Mouse (Mus musculus) cerebellum, adult 2 months (tissue): ENCODE data around the gene Mark2. TPM values are rescaled to one million over a fixed set of nuclear protein-coding genes. Genes with fewer than 3 reads are reported as not detected.

Experiments
- DNase-seq, 2 experiments: peaks; one replicate each; pipeline ENCODE4 v3.0.0; 2021
- H3K27ac ChIP-seq: fragments of 200-500 bp; 2 replicates; pipeline ENCODE4 v1.5.1; 2012; ENCODE audit warnings: low read length, control low read depth, inconsistent platforms; ENCODE audit not compliant: insufficient read depth
- H3K27me3 ChIP-seq: fragments of 200-500 bp; 2 replicates; pipeline ENCODE4 v1.6.1; 2012; ENCODE audit warnings: inconsistent platforms, mild to moderate bottlenecking, low read length, moderate library complexity; ENCODE audit not compliant: control insufficient read depth, insufficient read depth
- H3K4me1 ChIP-seq: fragments of 200-500 bp; 2 replicates; pipeline ENCODE4 v1.6.1; 2011; ENCODE audit warnings: low read length; ENCODE audit not compliant: control insufficient read depth, insufficient read depth
- H3K4me3 ChIP-seq: fragments of 200-500 bp; replicated peaks from 2 replicates; pipeline ENCODE3; 2011; ENCODE audit warnings: mild to moderate bottlenecking, low read depth, low read length, control low read depth; ENCODE audit not compliant: insufficient read depth
- CTCF ChIP-seq: fragments of 200-500 bp; IDR thresholded peaks from 2 replicates; pipeline ENCODE4 v1.5.1; 2011; ENCODE audit warnings: low read depth, mild to moderate bottlenecking, control low read depth, low read length, moderate library complexity, borderline replicate concordance; ENCODE audit not compliant: insufficient read depth
- POLR2A ChIP-seq: fragments of 200-500 bp; IDR thresholded peaks from 2 replicates; pipeline ENCODE4 v1.6.1; 2011; ENCODE audit warnings: low read length, control low read depth, borderline replicate concordance; ENCODE audit not compliant: insufficient read depth
- WGBS: fragments of 180-500 bp; shearing (Covaris S2); methylation state at CpG from one replicate; pipeline ENCODE4 v1.1.7; 2018; 5-methylcytosine and 5-hydroxymethylcytosine counted together
- polyA plus RNA-seq: library from polyadenylated mRNA; depleted of rRNA; stranded (reverse); fragments of >200 nt; gene quantifications from 2 replicates; pipeline ENCODE4 v1.2.3, GENCODE M21; 2012; rRNA removed

Gene Mark2
- polyA plus RNA-seq, 1 experiment = 76.2 TPM

GRCm38 (mm10) chr19:7240782-7241690, 100.6 kb downstream of the Mark2 start, which contains the start of gene Naa40:
Gene Naa40 (minus strand): TSS chr19:7241183.
- WGBS = under 1% methylated on average over 80 of the region's 80 CpGs
- peak within 1 kb of the TSS; percentile 97 for H3K4me3 ChIP-seq
- TF ChIP-seq CTCF (no peak), POLR2A (peak; percentile 84)
- H3K27me3 ChIP-seq = no peaks in the 10 kb centered on the region
- peaks cover 5% of the 10 kb centered on the region; the same call in 1 of the 2 replicates for H3K4me1 ChIP-seq
- peak within 1 kb of the TSS; percentile 86; the same call in 1 of the 2 replicates for H3K27ac ChIP-seq
- peak; percentile 93 to 96 for DNase-seq

GRCm38 (mm10) chr19:7240291-7240690, 101.4 kb downstream of the Mark2 start:
- Histone ChIP-seq H3K4me1 (peaks cover 5% of the 10 kb centered on the region; the same call in 1 of the 2 replicates), H3K4me3 (peak overlapping the region; percentile 97), H3K27me3 (no peaks in the 10 kb centered on the region), H3K27ac (no peak overlapping the region)
- peak; percentile 41 to 50 for DNase-seq
- TF ChIP-seq POLR2A = no peak
- under 1% methylated on average over 13 of the region's 13 CpGs for WGBS

GRCm38 (mm10) chr19:7239574-7239973, 102.1 kb downstream of the Mark2 start:
- TF ChIP-seq CTCF (no peak), POLR2A (no peak)
- Histone ChIP-seq H3K4me1 (peaks cover 5% of the 10 kb centered on the region; the same call in 1 of the 2 replicates), H3K4me3 (peak overlapping the region; percentile 97), H3K27me3 (no peaks in the 10 kb centered on the region), H3K27ac (no peak overlapping the region)
- WGBS = 67% methylated on average over 3 of the region's 3 CpGs
- no peak for DNase-seq

GRCm38 (mm10) chr19:7236742-7237141, 104.9 kb downstream of the Mark2 start:
- no peak for TF ChIP-seq CTCF
- TF ChIP-seq POLR2A = no peak
- Histone ChIP-seq H3K4me1 (peaks cover 5% of the 10 kb centered on the region; the same call in 1 of the 2 replicates), H3K27ac (no peak overlapping the region), H3K27me3 (no peaks in the 10 kb centered on the region), H3K4me3 (no peak overlapping the region)
- no peak for DNase-seq
- 67% methylated on average over 4 of the region's 4 CpGs for WGBS

- Histone ChIP-seq H3K27me3 (no peaks in the 10 kb centered on the region), H3K27ac (no peak overlapping the region)
These were observed 105.6 kb downstream of the Mark2 start for GRCm38 (mm10) chr19:7236011-7236410.

GRCm38 (mm10) chr19:7235461-7235860, 106.2 kb downstream of the Mark2 start:
- DNase-seq = no peak
- no peaks in the 10 kb centered on the region for H3K27me3 ChIP-seq
- TF ChIP-seq POLR2A = no peak
- TF ChIP-seq CTCF = no peak
- no peak overlapping the region for H3K4me3 ChIP-seq
- H3K27ac ChIP-seq = no peak overlapping the region
- WGBS = 83% methylated on average over 9 of the region's 9 CpGs
- peaks cover 5% of the 10 kb centered on the region; the same call in 1 of the 2 replicates for H3K4me1 ChIP-seq

More at GRCm38 (mm10) chr19:7236011-7236410, 105.6 kb downstream of the Mark2 start:
- Histone ChIP-seq H3K4me1 (peaks cover 5% of the 10 kb centered on the region; the same call in 1 of the 2 replicates), H3K4me3 (no peak overlapping the region)
- TF ChIP-seq POLR2A (no peak), CTCF (no peak)
- WGBS = 87% methylated on average over 2 of the region's 2 CpGs
- DNase-seq = no peak

- TF ChIP-seq CTCF (peak; percentile 86), POLR2A (no peak)
- Histone ChIP-seq H3K27ac (no peak overlapping the region), H3K27me3 (no peaks in the 10 kb centered on the region), H3K4me1 (peaks cover under 1% of the 10 kb centered on the region; the same call in 1 of the 2 replicates), H3K4me3 (no peak overlapping the region)
- DNase-seq = peak; percentile 82 to 84
- 30% methylated on average over 8 of the region's 8 CpGs for WGBS
These were observed 107.0 kb downstream of the Mark2 start for GRCm38 (mm10) chr19:7234537-7235221.

- no peak for TF ChIP-seq CTCF
- no peak for TF ChIP-seq POLR2A
- H3K27ac ChIP-seq = no peak overlapping the region
- 74% methylated on average over 6 of the region's 6 CpGs for WGBS
- no peaks in the 10 kb centered on the region for H3K4me1 ChIP-seq
- DNase-seq = peak in 1 of 2 experiments; percentile 6
- no peaks in the 10 kb centered on the region for H3K27me3 ChIP-seq
- no peak overlapping the region for H3K4me3 ChIP-seq
These were observed 115.1 kb downstream of the Mark2 start for GRCm38 (mm10) chr19:7226511-7226914.

Other genes starting within 250 kb of the Mark2 start
- 5.4 and 6.2 TPM in 2 replicates for gene Flrt1, start 236.1 kb downstream of the Mark2 start, polyA plus RNA-seq
- 234 and 248 TPM in 2 replicates for gene Otub1, start 135.5 kb downstream of the Mark2 start, polyA plus RNA-seq
- gene Cox8a, start 124.2 kb downstream of the Mark2 start, polyA plus RNA-seq = 1,171 and 1,228 TPM in 2 replicates
- 44.8 and 46.2 TPM in 2 replicates for gene Naa40, start 100.7 kb downstream of the Mark2 start, polyA plus RNA-seq
- gene Rcor2, start 74.5 kb downstream of the Mark2 start, polyA plus RNA-seq = 8.7 and 9.2 TPM in 2 replicates
- gene Spindoc, start 41.1 kb upstream of the Mark2 start, polyA plus RNA-seq = 18.5 and 19.0 TPM in 2 replicates
- 16.3 and 16.6 TPM in 2 replicates for gene 2700081O15Rik, start 75.8 kb upstream of the Mark2 start, polyA plus RNA-seq
- gene Rtn3, start 141.4 kb upstream of the Mark2 start, polyA plus RNA-seq = 563 and 663 TPM in 2 replicates
- 18.1 and 18.3 TPM in 2 replicates for gene Atl3, start 152.2 kb upstream of the Mark2 start, polyA plus RNA-seq
- 50.6 and 56.9 TPM in 2 replicates for gene Pla2g16, start 215.6 kb upstream of the Mark2 start, polyA plus RNA-seq